Mouse (Mus musculus) thymus, postnatal 14 days (tissue): ENCODE data around the gene Vsig10l.

Experiments
- DNase-seq: peaks from one replicate; pipeline ENCODE4 v3.0.0; 2021

The Vsig10l gene

DNA sequence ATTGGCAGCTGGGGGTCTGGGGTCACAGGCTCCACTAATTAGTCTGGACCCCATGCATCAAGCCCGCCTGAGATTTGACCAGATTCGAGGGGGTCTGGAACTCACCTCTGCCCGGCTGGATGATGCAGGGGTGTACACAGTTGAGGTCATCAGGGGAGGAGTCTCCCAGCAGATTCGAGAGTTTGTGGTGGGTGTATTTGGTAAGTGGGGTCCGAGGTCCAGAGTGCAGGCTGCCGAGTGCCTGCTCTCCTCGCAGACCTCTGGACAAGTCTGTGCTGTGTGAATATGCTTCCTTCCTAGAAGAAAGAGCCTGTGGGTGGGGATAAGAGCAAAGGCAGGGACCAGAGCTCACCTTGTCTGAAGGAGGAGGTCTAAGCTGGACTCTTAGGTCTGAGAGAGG, 1.0 kb downstream of the Vsig10l start:
- DNase-seq: no peak

DNA sequence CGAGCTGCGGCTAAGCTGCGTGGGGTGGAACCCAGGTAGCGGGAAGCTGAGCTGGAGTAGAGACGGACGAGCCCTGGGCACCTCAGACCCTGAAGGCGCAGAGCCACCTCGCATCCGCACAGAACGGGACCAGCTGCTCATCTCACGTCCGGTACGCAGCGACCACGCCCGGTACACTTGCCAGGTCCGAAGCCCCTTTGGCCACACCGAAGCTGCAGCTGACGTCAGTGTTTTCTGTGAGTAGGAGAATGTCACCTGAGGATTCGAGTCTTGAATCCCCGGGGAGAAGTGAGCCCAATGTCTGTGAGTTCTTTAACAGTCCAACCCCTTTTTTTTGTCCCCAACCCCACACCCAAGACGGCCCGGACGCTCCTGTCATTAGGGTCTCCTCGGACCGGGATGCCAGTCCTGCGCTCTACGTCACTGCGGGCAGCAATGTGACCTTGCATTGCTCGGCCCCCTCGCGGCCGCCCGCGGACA, 2.0 kb downstream of the Vsig10l start:
- peak; percentile 14 for DNase-seq

GRCm38 (mm10) chr7:43465344-43466098, 2.6 kb downstream of the Vsig10l start:
- peak; percentile 79 for DNase-seq

GRCm38 (mm10) chr7:43466099-43466694, 3.2 kb downstream of the Vsig10l start:
- peak; percentile 86 for DNase-seq

GRCm38 (mm10) chr7:43470373-43470772, 7.4 kb downstream of the Vsig10l start:
- peak; percentile 56 for DNase-seq

DNA sequence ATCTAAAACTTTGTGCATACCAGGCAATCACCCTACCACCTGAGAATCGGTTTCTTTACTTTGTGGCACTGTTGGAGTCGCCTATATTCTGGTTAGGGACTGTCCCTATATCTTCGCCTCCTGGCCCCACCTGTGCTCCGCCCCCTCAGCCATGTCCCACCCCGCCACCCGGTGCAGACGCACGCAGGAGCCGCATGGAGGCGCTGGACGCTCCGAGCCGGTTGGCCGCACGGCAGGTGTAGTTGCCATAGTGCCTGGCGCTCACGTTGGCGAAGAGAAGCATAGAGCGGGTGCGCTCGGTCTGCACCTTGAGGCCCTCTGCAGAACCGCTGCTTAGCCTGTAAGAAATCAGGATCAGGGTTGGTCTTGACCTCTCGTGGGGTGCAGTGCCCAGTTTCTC, 12.8 kb downstream of the Vsig10l start:
- no peak for DNase-seq

- no peak for DNase-seq
These were observed 13.4 kb downstream of the Vsig10l start for GRCm38 (mm10) chr7:43476376-43476775.

GRCm38 (mm10) chr7:43481191-43481590, 18.2 kb downstream of the Vsig10l start:
- no peak for DNase-seq

- no peak for DNase-seq
These were observed 19.3 kb downstream of the Vsig10l start for GRCm38 (mm10) chr7:43482090-43482716.

GRCm38 (mm10) chr7:43483236-43483635, 20.3 kb downstream of the Vsig10l start:
- DNase-seq: no peak

DNA sequence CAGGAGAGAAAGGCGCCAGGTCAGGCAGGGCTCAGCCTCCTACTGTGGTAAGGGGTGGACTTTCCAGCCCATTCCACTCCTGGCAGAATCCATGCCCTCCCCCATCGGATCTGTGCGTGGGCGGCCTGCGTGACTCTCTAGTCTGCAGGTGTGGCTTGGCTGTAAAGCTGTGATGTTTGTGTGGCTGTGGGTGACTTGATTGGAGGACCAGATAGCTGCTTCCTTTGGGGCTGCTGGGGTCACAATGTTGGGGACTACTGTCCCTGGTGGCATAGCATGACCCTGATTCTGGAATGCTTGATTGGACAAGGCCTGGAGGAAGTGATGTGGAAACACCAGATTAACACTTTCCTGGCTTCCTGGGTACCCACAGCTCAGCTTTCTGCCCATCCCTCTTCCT, 25.7 kb downstream of the Vsig10l start:
- DNase-seq: no peak

- no peak for DNase-seq
These were observed 26.7 kb downstream of the Vsig10l start, which contains the start of gene Iglon5 for GRCm38 (mm10) chr7:43489631-43490125. Gene Iglon5 (minus strand): TSS chr7:43490075.

DNA sequence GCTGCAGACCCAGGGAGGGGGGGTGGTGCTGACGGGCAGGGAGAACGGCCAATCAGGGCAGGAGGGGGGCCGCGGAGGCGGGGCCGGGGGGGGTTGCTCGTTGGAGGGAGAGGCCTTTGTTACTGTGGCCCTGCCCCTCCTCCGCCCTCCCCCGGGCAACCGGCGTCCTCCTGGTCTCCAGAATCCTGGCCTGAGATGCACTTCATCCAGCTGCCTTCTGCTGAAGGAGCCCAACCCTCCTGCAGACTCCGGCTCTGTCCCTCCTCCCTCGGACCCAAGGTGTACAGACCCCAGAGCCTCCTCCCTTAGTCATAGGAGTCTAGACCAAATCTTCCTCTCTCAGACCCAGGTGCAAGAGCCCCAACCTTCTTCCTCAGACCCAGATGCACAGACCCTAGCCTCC, 27.2 kb downstream of the Vsig10l start:
- no peak for DNase-seq

- no peak for DNase-seq
These were observed 27.9 kb downstream of the Vsig10l start for GRCm38 (mm10) chr7:43490861-43491260.

GRCm38 (mm10) chr7:43495343-43496021, 32.5 kb downstream of the Vsig10l start:
- DNase-seq: no peak

DNA sequence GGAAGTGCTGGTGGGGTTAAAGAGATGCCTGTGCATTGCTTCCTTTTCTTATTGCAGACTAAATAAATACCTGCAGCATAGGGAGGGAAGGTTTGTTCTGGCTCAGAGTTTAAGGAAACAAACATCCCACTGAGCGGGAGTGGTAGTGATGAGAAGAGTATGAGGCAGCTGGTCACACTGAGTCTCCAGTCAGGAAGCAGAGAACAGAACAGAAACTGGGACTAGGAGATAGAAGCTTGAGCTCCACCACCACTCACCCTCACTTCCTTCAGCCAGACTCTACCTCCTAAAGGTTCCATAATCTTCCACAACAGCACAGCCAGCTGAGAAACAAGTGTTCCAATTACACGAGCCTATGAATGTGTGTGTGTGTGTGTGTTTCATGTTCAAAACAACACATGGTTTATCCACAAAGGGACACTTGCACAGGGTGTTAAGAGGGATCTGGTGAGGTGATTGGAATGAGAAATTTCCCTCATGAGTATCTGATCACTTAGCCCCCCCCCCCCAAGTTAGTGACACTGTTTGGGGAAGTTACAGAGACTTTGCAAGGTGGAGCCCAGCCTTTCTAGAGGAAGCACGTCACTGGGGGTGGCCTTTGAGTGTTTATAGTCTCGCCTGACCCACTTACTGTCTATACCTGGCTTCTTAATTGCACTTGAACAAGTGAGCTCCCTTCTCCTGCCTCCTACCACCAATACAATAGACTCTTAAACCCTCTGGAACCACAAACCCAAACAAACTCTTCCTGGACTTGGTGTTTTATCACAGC, 48.9 kb downstream of the Vsig10l start:
- DNase-seq: no peak

DNA sequence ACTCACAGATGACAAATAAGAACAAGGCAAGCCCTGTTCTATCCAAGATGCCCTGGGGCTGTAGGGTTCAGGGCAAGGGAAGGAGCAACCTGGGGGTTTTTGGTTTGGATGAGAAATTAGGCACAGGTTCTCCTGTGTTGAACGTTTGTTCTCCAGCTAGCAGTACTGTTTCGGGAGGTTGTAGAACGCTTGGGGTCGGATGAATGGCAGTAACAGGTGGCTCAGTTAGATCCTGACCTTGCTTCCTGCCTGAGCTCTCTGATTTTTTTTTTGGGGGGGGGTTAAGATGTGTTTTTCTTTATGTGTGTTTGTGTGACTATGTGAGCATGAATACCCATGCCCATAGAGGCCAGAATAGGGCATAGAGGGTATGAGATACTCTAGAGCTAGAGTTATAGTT, 49.6 kb downstream of the Vsig10l start:
- no peak for DNase-seq

GRCm38 (mm10) chr7:43515076-43515475, 52.1 kb downstream of the Vsig10l start:
- no peak for DNase-seq

DNA sequence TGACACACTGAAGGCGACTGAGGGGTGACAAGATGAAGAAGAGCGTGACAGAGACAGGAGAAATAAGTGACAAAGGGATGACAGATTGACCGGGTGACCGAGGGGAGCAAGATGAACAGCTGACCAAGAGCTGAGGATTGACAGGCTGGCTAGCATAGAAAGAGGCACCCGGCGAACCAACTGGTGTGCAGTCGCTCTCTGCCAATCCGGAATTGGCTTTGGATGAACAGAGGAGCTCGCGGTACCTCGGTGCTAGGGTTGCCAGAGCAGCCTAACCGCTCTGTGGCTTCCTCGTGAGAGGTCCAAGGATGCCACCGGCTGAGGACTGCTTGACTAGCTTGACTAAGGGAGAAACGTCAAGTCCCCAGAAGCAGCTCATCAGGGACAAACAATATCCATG, 55.4 kb downstream of the Vsig10l start:
- DNase-seq: no peak
